Mouse (Mus musculus) liver, adult 2 months (tissue): ENCODE measurements around the gene Fcgrt.

ENCODE experiments used
- CTCF ChIP-seq: fragments of 200-500 bp; IDR thresholded peaks from 2 replicates; pipeline ENCODE4 v1.5.1; 2011; ENCODE audit warnings: low read depth, low read length, control low read depth
- POLR2A ChIP-seq: fragments of 200-500 bp; IDR thresholded peaks from 2 replicates; pipeline ENCODE4 v1.6.1; 2011; ENCODE audit warnings: low read length, control low read depth; ENCODE audit not compliant: insufficient read depth; ENCODE audit errors: extremely low read depth

DNA sequence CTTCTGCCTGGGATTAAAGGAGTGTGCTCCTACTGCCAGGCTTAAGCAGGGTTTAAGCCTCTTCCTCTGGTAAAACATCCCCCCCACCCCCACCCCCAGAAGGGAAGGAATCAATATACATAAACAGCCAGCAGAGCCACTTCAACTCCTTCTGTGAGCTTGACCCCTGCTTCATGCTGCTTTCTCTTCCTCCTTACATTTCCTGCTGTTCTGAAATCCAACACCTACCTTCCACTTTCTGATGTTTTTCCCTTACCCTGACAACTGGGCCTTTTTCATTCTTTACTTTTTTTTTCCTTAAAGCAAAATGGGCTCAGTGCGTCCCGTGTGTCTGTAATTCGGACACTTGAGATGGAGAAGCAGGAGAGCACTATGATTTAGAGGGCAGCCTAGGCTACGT, 46.7 kb upstream of the Fcgrt start:
- TF ChIP-seq CTCF (no peak), POLR2A (no peak)
